Mouse (Mus musculus) heart, postnatal 10 days (tissue): ENCODE measurements around the gene Fastk. TPM values are rescaled to one million over a fixed set of nuclear protein-coding genes. Genes with fewer than 3 reads are reported as not detected.

Experiments used
- DNase-seq, 2 experiments: peaks; one replicate each; pipeline ENCODE4 v3.0.0; 2021
- intact Hi-C: fragments of 180-260 bp; cut with DNase I; formaldehyde crosslinking; loops from one replicate; pipeline ENCODE4 v1.15.1; 2025
- total RNA-seq, 2 experiments: library from RNA; stranded (reverse); gene quantifications; 2 replicates each; pipeline ENCODE4 v1.2.3; 2021

Gene Fastk
- total RNA-seq, 2 experiments from 2014 or later = 207 to 209 TPM

DNA sequence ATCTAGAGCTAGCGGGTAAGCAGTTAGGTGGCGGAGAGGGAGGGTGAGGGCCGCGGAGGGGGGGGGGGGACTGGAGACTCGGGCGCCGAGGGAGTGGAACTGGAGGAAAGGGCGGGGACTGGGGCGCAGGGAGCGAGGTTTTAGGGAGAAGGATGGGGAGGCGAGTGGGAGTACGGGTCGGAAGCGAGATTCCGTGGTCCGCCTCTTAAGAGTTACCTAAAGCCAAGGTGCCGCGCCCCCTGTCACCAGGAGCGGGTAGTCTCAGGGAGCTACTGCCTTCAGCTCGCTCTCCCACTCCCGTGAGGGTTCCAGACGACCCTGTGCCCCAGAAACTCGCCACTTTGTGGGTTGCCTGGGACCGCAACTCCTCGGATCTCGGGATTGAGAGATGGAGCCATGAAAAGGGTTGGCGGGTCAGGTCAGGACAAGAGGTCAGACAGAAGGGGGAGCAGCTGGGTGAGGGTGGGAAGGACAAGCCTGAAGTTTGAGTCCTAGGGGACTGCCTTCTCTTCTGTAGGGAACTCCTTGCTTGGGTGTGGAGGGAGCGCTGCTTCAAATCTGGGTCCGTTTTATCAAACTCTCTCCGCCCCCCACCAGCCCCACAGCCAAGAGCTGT is 19.6 kb downstream of the Fastk start:
- intact Hi-C loops = loop anchor here (2.0 kb wide), 3 partner anchors 19 to 45 kb away; partner anchors contain the start of genes Agap3 and Fastk
- DNase-seq = no peak

DNA sequence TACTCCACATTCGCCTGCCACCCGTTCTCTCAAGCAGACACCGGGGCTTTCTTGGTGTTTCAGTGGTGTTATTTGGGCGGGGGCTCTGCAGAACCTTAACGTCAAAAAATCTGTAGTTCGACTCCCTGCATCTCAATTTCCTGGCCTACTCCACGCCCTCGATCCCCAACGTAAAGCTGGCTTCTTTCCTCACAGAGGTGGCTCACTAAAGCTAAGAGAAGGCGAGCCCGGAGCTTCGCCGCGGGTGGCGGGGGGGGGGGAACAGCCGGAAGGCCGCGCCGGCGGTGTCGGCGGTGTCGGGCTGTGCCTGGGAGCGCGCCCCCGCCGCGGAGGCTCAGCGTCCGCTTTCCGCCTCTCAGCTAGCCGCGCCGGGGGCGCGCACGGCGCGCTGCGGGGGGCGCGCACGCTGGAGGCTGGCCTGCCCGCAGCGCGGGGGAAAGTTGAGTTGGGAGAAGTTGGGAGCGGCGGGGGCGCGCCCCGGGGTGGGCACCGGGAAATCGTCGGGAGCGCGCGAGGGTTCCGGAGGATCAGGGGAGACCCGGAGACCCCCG is 20.2 kb downstream of the Fastk start:
- intact Hi-C loops = loop anchor here (2.0 kb wide), 1 partner anchor 28 kb away; the partner anchor contains the start of gene Agap3
- peak; percentile 89 to 90 for DNase-seq

GRCm38 (mm10) chr5:24424004-24424781 is 20.9 kb downstream of the Fastk start:
- intact Hi-C loops = loop anchor here (2.0 kb wide), 1 partner anchor 29 kb away; the partner anchor contains the start of gene Agap3
- no peak for DNase-seq

GRCm38 (mm10) chr5:24423129-24424003 is 21.7 kb downstream of the Fastk start, which contains the start of the genes Cdk5 and Slc4a2:
Gene Cdk5 (minus strand): TSS chr5:24423530.
Gene Slc4a2 (plus strand): TSS chr5:24423837.
- intact Hi-C loops = loop anchor here (2.0 kb wide), 2 partner anchors 29 kb away; partner anchors contain the start of gene Agap3
- DNase-seq = peak; percentile 99

- intact Hi-C loops = no loop called here
- DNase-seq = no peak
These were observed 24.7 kb downstream of the Fastk start for GRCm38 (mm10) chr5:24420381-24420780.

DNA sequence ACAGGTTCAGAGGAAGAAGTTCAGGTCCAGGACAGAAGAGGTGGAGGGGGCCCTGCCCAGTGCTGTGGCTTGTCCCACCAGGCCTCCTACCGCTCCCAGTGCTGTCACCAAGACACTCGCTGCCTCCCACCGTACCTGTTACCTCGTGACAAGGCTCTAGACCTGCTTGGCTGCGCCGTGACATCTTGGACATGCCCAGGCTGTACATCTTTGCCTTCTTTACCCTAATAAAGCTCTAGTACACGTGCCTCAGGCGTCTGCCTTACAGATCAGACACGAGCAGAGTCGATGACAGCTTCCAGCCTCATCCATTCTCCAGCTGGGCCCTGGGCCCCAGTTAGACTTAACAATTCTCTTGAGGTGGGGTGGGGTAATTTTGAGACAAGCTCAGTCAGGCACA is 27.5 kb downstream of the Fastk start:
- intact Hi-C loops = loop anchor here (2.0 kb wide), 1 partner anchor 53 kb away; no protein-coding TSS in a partner anchor
- no peak for DNase-seq

DNA sequence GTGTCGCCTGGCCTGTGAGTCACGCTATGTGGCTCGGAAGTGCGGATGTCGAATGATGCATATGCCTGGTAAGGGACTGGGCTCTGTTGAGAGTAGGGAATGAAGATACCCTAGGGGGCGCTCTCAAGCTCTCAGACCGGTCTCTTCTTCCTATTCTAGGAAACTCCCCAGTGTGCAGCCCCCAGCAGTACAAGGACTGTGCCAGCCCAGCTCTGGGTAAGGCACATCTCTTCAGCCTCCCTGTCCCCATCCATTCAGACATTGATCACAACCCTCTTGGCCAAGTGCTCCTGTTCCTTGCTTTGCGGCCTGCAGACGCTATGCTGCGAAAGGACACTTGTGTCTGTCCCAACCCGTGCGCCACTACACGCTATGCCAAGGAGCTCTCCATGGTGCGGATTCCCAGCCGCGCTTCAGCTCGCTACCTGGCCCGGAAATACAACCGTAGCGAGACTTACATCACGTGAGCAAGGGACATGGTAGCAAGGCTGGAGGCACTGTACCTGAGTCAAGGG is 28.8 kb downstream of the Fastk start:
- peak; percentile 76 to 84 for DNase-seq
- intact Hi-C loops = loop anchor here (2.0 kb wide), 1 partner anchor 55 kb away; no protein-coding TSS in a partner anchor

- intact Hi-C loops = no loop called here
- DNase-seq = no peak
These were observed 31.1 kb downstream of the Fastk start for GRCm38 (mm10) chr5:24413938-24414337.

GRCm38 (mm10) chr5:24413042-24413693 is 31.9 kb downstream of the Fastk start, which contains the start of gene Asic3:
Gene Asic3 (plus strand): TSS chr5:24413392.
- intact Hi-C loops = no loop called here
- DNase-seq = no peak

GRCm38 (mm10) chr5:24412063-24412462 is 33.0 kb downstream of the Fastk start:
- intact Hi-C loops = no loop called here
- no peak for DNase-seq

DNA sequence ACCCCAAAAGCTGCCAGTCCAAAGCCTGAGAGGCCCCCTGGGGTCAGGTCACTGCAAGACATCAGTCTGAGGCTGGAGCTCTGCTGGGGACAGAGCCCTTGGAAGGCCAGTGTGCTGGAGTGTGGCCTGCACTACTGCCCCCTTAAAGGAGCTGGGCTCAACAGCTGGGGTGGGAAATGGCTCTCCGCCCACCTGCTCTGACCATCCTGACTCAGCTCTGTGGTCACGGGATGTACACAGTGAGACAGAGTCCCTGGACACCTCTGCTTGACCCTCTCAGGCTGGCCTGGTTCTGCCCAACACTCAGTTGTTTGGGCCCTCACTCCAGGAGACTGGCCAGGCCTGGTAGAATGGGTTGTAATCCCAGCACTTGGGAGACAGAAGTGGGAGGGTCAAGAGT is 35.6 kb downstream of the Fastk start:
- intact Hi-C loops = no loop called here
- DNase-seq = no peak

GRCm38 (mm10) chr5:24408651-24409050 is 36.4 kb downstream of the Fastk start:
- intact Hi-C loops = no loop called here
- peak; percentile 51 to 52 for DNase-seq

DNA sequence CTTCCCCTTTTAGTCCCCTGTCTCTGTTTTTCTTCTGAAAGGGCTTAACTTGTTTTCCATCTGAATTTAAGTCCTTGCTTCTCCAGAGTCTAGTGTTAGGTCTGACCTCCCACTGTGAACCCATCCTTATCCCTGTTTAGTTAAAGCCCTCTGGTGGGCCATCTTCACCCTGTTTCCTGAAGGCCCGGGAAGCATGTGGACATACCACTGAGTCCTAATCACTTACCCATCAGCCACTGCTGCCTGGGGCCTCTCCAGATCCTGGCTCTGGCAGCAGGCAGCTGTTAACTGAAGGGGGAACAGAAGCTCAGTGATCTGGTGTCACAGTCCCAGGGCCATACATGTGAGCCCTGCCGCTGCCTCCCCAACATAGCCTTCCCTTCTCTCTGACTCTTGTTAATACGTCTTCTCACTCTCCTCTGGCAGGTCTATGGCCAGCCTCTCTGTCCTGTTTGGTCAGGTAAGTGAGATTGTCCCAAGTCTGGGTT is 39.7 kb downstream of the Fastk start:
- DNase-seq = no peak
- intact Hi-C loops = no loop called here

DNA sequence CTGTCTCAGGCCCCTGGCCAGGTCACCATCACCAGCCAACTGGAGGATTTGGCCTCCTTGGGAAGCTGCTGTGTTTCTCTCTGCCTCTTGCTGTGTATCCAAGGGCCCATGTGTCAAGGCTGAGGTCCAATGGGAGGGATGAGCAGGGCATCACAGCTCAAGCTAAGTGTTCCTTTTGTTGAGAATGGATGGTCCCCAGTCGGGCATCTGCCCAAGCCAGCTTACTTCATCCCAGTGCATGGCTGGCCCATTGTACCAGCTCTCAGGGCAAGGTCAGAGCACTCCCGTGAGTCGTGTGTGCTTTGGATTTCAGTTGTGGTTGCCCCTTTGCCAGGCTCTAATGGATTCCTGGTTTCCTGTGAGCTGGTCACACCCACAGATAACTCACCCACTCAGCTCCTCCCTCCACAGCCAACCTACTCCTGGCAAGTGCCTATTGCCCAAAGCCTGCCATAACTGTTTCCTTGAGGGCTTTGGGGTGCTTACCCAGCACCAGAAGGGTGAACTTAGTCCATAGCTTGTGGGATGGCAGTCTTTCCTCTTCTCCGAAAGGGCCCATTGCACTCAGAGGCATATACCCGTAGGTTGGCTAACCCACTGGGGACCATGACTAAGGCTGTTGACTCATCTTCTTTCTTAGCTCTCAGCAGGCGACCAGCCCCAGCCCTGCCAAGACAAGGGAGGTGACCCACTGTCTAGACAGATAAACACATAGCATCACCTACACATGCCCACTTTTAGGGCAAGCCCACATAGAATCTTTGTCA is 40.3 kb downstream of the Fastk start:
- intact Hi-C loops = no loop called here
- DNase-seq = no peak

GRCm38 (mm10) chr5:24401969-24402368 is 43.1 kb downstream of the Fastk start:
- intact Hi-C loops = no loop called here
- peak; percentile 41 to 50 for DNase-seq

- DNase-seq = no peak
- intact Hi-C loops = no loop called here
These were observed 44.0 kb downstream of the Fastk start for GRCm38 (mm10) chr5:24400911-24401605.

DNA sequence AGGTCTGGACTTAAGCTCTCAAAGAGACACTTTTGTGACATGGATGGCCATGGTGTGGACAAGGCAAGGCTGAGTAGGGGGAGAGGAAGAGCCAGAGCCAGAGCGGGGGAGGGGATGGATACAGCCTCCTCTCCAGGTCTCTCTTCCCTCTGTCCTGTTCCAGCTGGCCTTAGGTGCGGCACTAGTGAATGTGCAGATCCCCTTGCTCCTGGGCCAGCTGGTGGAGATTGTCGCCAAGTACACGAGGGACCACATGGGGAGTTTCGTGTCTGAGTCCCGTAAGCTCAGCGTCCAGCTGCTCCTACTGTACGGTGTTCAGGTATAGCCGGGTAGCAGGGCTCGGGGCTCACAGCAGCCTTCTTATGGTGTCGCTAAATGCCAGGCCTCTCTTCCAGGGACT is 44.7 kb downstream of the Fastk start:
- no peak for DNase-seq
- intact Hi-C loops = no loop called here

- intact Hi-C loops = no loop called here
- DNase-seq = no peak
These were observed 45.4 kb downstream of the Fastk start for GRCm38 (mm10) chr5:24399686-24400085.
